Mouse (Mus musculus) left cerebral cortex, postnatal 4 days (tissue): ENCODE data around the gene Vip. TPM values are rescaled to one million over a fixed set of nuclear protein-coding genes. Genes with fewer than 3 reads are reported as not detected.

Source experiments
- DNase-seq: peaks from one replicate; pipeline ENCODE4 v3.0.0-alpha.2; 2022
- intact Hi-C: fragments of 180-260 bp; cut with DNase I; formaldehyde crosslinking; loops from one replicate; pipeline ENCODE4 v1.15.1; 2025
- total RNA-seq, 2 experiments: library from RNA; stranded (reverse); gene quantifications; 2 replicates each; pipeline ENCODE4 v1.2.3; 2021

Gene Vip
- total RNA-seq, result 1 to 10 TPM; 3.8 to 4.7 TPM

GRCm38 (mm10) chr10:5639112-5639511 lies at the start of gene Vip:
Gene Vip, plus strand, starts transcription at chr10:5639218.
- intact Hi-C loops, result no loop called here
- peak; percentile 13 for DNase-seq

GRCm38 (mm10) chr10:5591061-5591460 lies 48.0 kb upstream of the Vip start:
- intact Hi-C loops, result no loop called here
- no peak for DNase-seq

- no peak for DNase-seq
- intact Hi-C loops, result no loop called here
These were observed 47.0 kb upstream of the Vip start for GRCm38 (mm10) chr10:5591996-5592395.

GRCm38 (mm10) chr10:5593464-5593863 lies 45.6 kb upstream of the Vip start, which contains the start of gene Myct1:
Gene Myct1, plus strand, starts transcription at chr10:5593775.
- DNase-seq, result no peak
- intact Hi-C loops, result no loop called here

- intact Hi-C loops, result no loop called here
- DNase-seq, result no peak
These were observed 44.6 kb upstream of the Vip start for GRCm38 (mm10) chr10:5594457-5594856.

GRCm38 (mm10) chr10:5596559-5596958 lies 42.5 kb upstream of the Vip start:
- no peak for DNase-seq
- intact Hi-C loops, result loop anchor here (5.0 kb wide), 1 partner anchor 191 kb away; no protein-coding TSS in a partner anchor

- peak; percentile 53 for DNase-seq
- intact Hi-C loops, result no loop called here
These were observed 38.9 kb upstream of the Vip start for GRCm38 (mm10) chr10:5600123-5600522.

GRCm38 (mm10) chr10:5603512-5603911 lies 35.5 kb upstream of the Vip start:
- intact Hi-C loops, result no loop called here
- DNase-seq, result no peak

- intact Hi-C loops, result no loop called here
- DNase-seq, result no peak
These were observed 34.6 kb upstream of the Vip start for GRCm38 (mm10) chr10:5604371-5604770.

GRCm38 (mm10) chr10:5608874-5609273 lies 30.1 kb upstream of the Vip start:
- intact Hi-C loops, result no loop called here

GRCm38 (mm10) chr10:5615186-5616040 lies 23.6 kb upstream of the Vip start:
- intact Hi-C loops, result no loop called here
- DNase-seq, result no peak

More at GRCm38 (mm10) chr10:5608874-5609273, 30.1 kb upstream of the Vip start:
- DNase-seq, result no peak

- intact Hi-C loops, result no loop called here
These were observed 12.8 kb upstream of the Vip start for GRCm38 (mm10) chr10:5626268-5626667.

GRCm38 (mm10) chr10:5633672-5634200 lies 5.3 kb upstream of the Vip start:
- intact Hi-C loops, result no loop called here
- DNase-seq, result peak; percentile 22

More at GRCm38 (mm10) chr10:5626268-5626667, 12.8 kb upstream of the Vip start:
- DNase-seq, result peak; percentile 8

- peak; percentile 36 for DNase-seq
- intact Hi-C loops, result no loop called here
These were observed 4.7 kb upstream of the Vip start for GRCm38 (mm10) chr10:5634336-5634735.

- intact Hi-C loops, result no loop called here
- DNase-seq, result no peak
These were observed 1.7 kb upstream of the Vip start for GRCm38 (mm10) chr10:5637322-5637721.

GRCm38 (mm10) chr10:5681275-5681674 lies 42.3 kb downstream of the Vip start:
- intact Hi-C loops, result no loop called here
- DNase-seq, result no peak

GRCm38 (mm10) chr10:5685608-5686007 lies 46.6 kb downstream of the Vip start:
- intact Hi-C loops, result no loop called here
- no peak for DNase-seq

- intact Hi-C loops, result no loop called here
- no peak for DNase-seq
These were observed 55.3 kb downstream of the Vip start for GRCm38 (mm10) chr10:5694351-5694750.
